Mouse (Mus musculus): Measurements from ENCODE around the gene Med16.
A peak's percentile ranks its signal among the peaks of the same experiment; 100 is the strongest.

Med16 gene

GRCm38 (mm10) chr10:79932736-79933135 lies 24.0 kb upstream of the Med16 start:
- DNase-seq: peak; percentile 78

DNA sequence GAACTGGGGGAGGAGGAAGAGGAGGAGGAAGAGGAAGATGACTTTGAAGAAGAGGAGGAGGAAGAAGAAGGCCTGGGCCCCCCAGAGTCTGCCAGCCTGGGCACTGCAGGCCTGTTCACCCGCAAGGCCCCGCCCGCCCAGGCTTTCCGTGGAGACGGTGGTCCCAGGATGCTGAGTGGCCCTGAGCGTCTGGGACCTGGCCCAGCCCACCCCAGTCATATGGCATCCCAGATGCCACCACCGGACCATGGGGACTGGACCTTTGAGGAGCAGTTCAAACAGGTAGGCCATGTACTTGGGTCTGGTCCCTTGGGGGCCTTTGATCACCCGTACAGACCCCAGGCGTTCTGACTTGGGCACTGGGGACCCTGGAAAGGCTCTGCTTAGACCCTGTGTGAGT lies 23.1 kb upstream of the Med16 start:
- DNase-seq: peak; percentile 49

DNA sequence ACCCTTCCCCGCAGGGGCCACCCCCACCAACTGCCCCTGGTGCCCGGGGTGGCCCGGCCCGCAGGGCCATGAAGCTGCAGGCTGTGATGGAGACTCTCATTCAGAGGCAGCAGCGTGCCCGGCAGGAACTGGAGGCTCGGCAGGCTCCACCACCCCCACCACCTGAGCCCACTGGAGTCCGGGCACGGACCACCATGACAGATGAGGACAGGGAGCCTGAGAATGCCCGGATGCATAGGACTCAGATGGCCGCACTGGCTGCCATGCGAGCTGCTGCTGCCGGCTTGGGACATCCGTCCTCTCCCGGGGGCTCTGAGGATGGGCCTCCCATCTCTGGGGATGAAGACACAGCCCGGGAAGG lies 22.1 kb upstream of the Med16 start:
- no peak for DNase-seq

GRCm38 (mm10) chr10:79929967-79930825 lies 21.5 kb upstream of the Med16 start:
- peak; percentile 53 for DNase-seq

- peak; percentile 65 for DNase-seq
These were observed 20.4 kb upstream of the Med16 start for GRCm38 (mm10) chr10:79928907-79929701.

GRCm38 (mm10) chr10:79928030-79928694 lies 19.4 kb upstream of the Med16 start:
- DNase-seq: peak; percentile 59

DNA sequence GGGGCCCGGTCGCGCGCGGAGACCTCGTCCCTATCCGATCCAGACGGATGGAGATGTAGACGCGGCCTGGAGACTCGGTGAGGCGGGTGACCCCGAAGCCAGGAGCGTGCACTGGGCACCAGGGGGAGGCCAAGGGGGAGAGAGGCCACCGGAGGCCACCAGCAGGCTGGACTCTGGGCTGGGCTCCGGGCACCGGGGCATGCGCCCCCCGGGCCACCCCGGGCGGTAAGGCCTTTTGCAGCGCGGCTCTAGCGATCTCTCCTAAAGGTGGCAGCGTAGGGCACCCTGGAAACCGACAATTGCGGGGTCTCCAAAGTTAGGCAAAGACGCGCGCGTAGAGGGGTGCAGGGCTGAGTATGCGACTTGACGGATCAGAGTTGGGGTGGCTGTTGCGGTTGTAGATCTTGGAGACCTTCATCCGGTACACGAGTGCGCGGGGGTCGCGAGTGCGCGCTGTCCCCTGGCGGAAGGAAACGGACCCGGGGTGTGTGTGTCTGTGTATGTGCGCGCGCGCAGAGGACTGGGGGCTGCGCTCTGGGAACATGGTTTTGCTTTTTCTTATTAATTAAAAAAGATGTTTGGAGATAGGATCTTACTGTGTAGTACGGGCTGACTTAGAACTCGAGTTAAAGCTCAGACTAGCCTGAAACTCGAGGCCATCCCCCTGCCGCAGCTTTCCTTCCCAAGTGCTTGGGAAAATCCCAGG lies 18.8 kb upstream of the Med16 start:
- peak; percentile 70 for DNase-seq

DNA sequence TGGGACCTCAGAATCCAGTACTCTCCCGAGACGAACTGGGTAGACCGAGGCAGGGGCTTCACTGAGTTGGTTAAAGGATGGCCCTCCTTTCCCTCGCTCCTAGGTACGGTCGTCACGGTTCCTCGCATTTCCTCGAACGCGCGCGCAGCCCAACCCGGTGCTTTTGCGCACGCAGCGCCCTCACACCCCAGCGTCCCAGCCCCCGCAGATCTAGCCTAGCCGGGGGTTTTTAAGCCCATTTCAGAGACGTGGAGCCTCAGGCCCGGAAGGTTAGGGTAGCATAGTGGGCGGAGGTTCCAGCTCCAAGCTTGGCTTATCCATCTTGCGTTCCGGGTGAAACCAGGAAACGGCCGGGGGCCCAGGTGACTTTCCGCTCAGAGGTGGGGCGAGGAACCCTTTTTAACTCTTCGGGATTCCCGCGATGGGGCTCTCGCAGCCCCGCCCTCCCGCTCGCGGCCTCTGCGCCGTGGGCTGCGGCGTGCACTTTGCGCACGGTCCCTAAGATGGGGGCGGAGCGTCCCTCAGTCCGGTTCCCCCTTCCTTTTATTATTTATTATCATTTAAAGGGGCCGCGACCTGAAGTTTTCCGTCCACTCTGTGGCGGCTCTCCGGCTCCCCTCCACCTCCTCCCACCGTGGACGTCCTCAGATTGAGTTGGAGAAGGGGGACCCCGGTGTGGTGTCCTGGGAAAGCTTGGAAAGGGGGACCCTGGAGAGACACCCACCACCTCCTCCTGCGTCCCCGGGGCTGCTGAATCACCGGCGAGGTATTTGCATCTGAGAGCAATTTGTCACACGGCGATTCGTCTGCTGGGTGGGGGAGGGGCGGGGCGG lies 18.0 kb upstream of the Med16 start, which contains the start of gene Arid3a:
Arid3a (plus strand) TSS at position 553 of the 833 bp plus-strand sequence.
- peak; percentile 88 for DNase-seq

DNA sequence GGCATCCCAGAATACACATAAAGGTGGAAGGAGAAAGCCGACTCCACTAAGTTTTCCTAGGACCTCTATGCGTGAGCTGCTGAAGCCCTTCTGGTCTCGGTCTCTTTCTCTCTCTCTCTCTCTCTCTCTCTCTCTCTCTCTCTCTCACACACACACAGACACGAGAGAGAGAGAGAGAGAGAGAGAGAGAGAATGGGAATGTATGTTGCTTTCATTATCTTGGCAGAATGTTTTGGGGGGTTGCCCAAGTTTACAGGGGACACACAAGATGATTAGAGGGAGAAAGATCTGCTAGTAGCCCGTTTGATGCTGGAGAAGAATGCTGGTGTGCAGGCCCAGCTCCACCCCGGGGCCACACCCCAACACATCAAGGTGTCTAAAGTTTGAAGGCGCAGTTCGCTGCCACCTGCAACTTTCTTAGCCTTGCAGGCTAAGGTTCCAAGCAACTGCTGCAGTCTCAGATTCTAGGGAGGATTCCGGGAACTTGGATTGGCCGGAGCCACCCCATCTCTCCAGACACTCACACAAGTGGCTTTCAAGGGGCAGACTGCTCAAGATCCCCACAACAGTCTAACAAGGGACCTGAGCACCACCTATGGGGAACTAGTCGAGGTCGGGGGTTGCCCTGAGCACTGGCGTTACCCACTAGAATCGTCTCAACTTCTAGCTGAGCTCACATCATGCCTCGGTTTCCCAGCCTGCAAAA lies 17.2 kb upstream of the Med16 start:
- DNase-seq: peak; percentile 59

GRCm38 (mm10) chr10:79924998-79925784 lies 16.5 kb upstream of the Med16 start:
- DNase-seq: peak; percentile 89

- DNase-seq: peak; percentile 53
These were observed 12.8 kb upstream of the Med16 start for GRCm38 (mm10) chr10:79921572-79921971.

- no peak for DNase-seq
These were observed 12.3 kb upstream of the Med16 start, which contains the start of gene R3hdm4 for GRCm38 (mm10) chr10:79920958-79921535. Gene R3hdm4, minus strand, starts transcription at chr10:79921208.

- peak; percentile 62 for DNase-seq
These were observed 11.6 kb upstream of the Med16 start for GRCm38 (mm10) chr10:79920056-79920890.

DNA sequence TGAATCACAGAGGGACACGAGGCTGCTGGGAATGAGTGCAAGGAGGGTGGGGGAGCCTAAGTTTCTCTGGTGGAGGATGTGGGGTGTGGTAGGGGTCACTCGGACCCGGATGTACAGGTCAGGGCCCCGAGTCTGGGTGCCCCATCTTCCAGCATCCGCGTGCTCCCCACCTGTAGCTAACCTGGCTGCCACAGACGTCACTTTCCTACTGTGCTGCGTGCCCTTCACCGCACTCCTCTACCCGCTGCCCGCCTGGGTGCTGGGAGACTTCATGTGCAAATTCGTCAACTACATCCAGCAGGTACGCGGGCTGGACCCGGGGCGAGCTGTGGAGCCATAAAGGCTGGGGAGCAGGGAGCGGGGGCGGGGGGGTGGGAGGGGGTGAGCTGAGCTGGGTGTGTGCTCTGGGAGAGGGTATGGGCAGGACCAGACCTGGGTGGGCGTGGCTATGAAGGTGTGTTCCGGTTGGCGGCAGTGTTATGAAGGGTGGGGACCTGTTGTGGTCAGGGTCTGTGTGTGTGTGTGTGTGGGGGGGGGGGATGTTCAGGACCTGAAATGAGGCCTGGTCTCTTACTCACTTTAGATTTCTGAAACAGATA lies 10.6 kb upstream of the Med16 start:
- peak; percentile 61 for DNase-seq

GRCm38 (mm10) chr10:79918231-79919078 lies 9.7 kb upstream of the Med16 start:
- peak; percentile 69 for DNase-seq

DNA sequence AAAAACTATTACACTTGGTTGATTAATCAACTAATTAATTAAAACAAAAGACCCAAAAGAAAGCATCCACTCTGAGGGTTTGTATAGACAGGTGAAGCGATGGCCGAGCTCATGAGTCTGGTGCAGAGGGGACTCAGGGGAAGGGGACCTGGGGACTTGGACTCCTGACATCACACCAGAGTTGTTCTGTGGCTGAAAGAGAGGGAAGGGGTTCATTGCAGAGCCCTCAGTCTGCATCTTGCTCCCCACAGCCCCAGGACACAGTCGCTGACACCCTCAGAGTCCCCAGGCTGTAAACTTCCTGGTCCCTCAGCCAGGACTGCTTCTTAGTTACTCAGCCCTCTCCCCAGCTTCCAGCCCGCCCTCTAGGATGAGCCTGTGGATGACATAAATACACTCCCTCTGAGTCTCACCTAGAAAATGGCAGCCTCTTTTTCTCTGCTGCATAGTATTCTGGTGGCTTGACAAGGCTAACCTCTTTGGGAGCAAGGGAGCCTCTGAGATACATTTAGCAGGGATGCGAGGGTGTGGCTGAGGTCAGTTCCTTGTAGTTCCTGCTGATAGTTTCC lies 8.9 kb upstream of the Med16 start:
- peak; percentile 45 for DNase-seq
